Mouse (Mus musculus): ENCODE results near the gene Gm28363. TPM values are rescaled to one million over a fixed set of nuclear protein-coding genes. Genes with fewer than 3 reads are reported as not detected.
"Not testable (repeated sequence)": the region's sequence is repeated elsewhere in the genome, so short reads cannot be mapped to it uniquely, and the experiment has no call there.

Gene Gm28363
- polyA plus RNA-seq (2015; fragmentation: Nextera tagmentation; extraction: Ambion mirVana): not detected in 2 replicates

DNA sequence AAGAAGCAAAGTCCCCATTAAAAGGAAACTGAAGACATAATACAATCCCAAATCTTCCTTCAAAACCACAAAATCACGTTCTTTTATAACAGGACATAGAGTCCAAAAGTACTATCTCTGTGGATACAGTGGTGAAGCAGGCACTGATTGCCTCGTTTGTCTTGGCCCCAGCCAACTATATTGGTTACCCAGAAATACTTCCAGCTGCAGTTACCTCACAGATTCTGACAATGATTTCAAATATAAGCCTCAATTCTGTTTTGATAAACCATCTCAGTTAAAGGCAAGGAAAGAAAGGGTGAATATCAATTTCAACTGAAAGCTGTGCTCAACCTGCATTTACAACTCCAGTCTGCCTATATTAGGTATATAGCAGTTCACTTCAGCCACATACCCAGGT, at the start of gene Gm28363:
Gene Gm28363 (plus strand): TSS at position 301 of the 400 bp plus-strand sequence.
- not testable (repeated sequence) for H3K4me1 ChIP-seq; H3K4me3 ChIP-seq; H3K27ac ChIP-seq; H3K27me3 ChIP-seq; H3K4me2 ChIP-seq; H3K36me3 ChIP-seq (ENCODE audit: poor library complexity, severe bottlenecking); ATAC-seq; H3K9ac ChIP-seq; H3K9me3 ChIP-seq (replicated peaks)
- 58% methylated on average over 2 of the region's 2 CpGs for WGBS

DNA sequence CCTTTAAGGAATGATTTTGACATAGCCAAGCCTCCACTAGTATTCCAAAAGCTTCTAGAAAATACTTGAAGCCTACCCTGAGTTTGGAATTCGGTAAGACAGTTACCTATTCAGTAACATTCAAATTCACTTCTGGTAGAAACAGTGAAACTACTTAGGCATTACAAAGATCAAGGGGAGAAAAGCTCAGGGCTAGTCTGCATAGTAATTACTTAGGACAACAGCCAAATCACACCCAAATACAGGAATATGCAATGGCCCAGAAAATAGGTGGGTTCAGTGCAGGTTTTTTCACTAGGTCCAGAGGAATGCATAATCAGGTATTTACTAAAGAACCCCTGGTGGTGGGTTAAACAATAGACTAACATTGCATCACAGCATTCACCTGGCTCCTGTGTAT, 46.7 kb upstream of the Gm28363 start:
- H3K36me3 ChIP-seq (ENCODE audit: poor library complexity, severe bottlenecking); H3K9ac ChIP-seq; ATAC-seq; H3K9me3 ChIP-seq (replicated peaks); H3K27ac ChIP-seq; H3K4me2 ChIP-seq; H3K4me3 ChIP-seq; H3K4me1 ChIP-seq; H3K27me3 ChIP-seq: not testable (repeated sequence)
- 81% methylated on average over 1 of the region's 1 CpGs for WGBS

Other genes with a start within 250 kb of the Gm28363 start
- not detected in 2 replicates for gene B020011L13Rik, start 84.0 kb downstream of the Gm28363 start, polyA plus RNA-seq (2015; fragmentation: Nextera tagmentation; extraction: Ambion mirVana)
- not detected in 2 replicates for gene Gm28360, start 132.9 kb downstream of the Gm28363 start, polyA plus RNA-seq (2015; fragmentation: Nextera tagmentation; extraction: Ambion mirVana)
- gene Gm28168, start 230.9 kb downstream of the Gm28363 start, polyA plus RNA-seq (2015; fragmentation: Nextera tagmentation; extraction: Ambion mirVana): not detected in 2 replicates